Mouse (Mus musculus): ENCODE data around the gene Dgki. TPM values are rescaled to one million over a fixed set of nuclear protein-coding genes. Genes with fewer than 3 reads are reported as not detected.

Gene Dgki
- total and polyA plus RNA-seq, 3 experiments: not detected

DNA sequence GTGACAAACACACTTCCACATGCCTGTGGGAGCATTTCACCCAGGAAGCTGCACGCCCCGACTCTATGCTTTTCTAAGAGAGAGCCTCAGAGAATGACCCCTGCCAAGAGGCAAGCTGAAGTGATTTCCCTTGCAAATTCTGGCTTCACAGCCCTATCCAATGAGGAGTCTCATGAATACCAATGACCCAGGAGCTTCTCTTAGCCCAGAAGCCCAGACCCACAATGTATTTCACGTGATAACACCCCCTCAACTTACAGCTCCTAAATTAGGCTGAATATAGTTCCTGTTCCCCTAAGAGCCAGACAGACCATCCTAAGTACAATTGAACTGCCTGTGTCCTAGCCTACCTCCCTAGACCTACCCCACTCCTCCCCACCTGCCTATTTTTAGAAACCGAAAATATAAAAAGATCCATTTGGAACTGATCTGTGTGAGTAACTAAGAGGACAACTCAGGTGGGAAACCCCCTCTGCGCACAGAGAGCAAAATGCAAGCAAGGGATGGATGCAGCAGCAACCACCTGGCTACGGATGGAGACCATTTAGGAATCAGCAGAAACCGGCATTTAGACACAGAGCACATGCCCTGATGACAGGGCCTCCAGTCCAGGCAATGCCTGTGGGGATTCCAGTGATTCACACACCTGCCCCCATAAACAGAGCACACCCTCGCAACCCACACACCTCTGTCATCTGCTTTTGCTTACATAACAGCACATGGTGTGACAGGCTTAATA, 2.1 kb downstream of the Dgki start:
- Histone ChIP-seq H3K27me3 (ENCODE audit: control insufficient read depth in 1 of 2, insufficient read depth in 2 of 2, low read length in 2 of 2) (no peaks in the 10 kb centered on the region), H3K4me3 (ENCODE audit: control insufficient read depth in 1 of 2, insufficient read depth in 1 of 2, low read depth in 2 of 2, low read length in 2 of 2) (no peak overlapping the region), H3K9ac (ENCODE audit: control insufficient read depth, low read depth, low read length, poor library complexity, severe bottlenecking) (no peak overlapping the region), H3K9me3 (replicated peaks; ENCODE audit: insufficient read depth, low read length) (no peaks in the 10 kb centered on the region), H3K36me3 (ENCODE audit: control insufficient read depth in 1 of 2, insufficient read depth in 2 of 2, low read length in 2 of 2) (no peaks in the 10 kb centered on the region), H3K4me1 (ENCODE audit: control insufficient read depth in 1 of 2, insufficient read depth in 2 of 2, low read length in 2 of 2) (no peaks in the 10 kb centered on the region), H3K79me2 (ENCODE audit: control insufficient read depth, insufficient read depth, low read length, poor library complexity) (no peaks in the 10 kb centered on the region), H3K27ac (ENCODE audit: control insufficient read depth, low read depth, low read length) (no peak overlapping the region)
- TF ChIP-seq TBP (IDR thresholded peaks at IDR 0.05; ENCODE audit: low read depth, low read length) (no peak), POLR2A (IDR thresholded peaks at IDR 0.05; ENCODE audit: control insufficient read depth in 1 of 2, insufficient read depth in 1 of 2, low read depth in 1 of 2, low read length in 2 of 2, poor library complexity in 1 of 2) (no peak), HCFC1 (IDR thresholded peaks at IDR 0.05; ENCODE audit: low read depth, low read length) (no peak), BHLHE40 (IDR thresholded peaks at IDR 0.05; ENCODE audit: borderline replicate concordance, low read depth, low read length) (no peak), ZKSCAN1 (IDR thresholded peaks at IDR 0.05; ENCODE audit: low read depth, low read length) (no peak), CTCF (IDR thresholded peaks at IDR 0.05 in 2 of 3, conservative IDR thresholded peaks at IDR 0.05 in 1 of 3; ENCODE audit: control insufficient read depth in 1 of 3, insufficient read depth in 1 of 3, low read depth in 2 of 3, low read length in 3 of 3, poor library complexity in 1 of 3, severe bottlenecking in 1 of 3) (no peak), ELF1 (IDR thresholded peaks at IDR 0.05; ENCODE audit: low read depth, low read length) (no peak), ZC3H11A (IDR thresholded peaks at IDR 0.05; ENCODE audit: low read depth, low read length) (no peak)
- no peak for DNase-seq (ENCODE audit: low read depth, low spot score)

DNA sequence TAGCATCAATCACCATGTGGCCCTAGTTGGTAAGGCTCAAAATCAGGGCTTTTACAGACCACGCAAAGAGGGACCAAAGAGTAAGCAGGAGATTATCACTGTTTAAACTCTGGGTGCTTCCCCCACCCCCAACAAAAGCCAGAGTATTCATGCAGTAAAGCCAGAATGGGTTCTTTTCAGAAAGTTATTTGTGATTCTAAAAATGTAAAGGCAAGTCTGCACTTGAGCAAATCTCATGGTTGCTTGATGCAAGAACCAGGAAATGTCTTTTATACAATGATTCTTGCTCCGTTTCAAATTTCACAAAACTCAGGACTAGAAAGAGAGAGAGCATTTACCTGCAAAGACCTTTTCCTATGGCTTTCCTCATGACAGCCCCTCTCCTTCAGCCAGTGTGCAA, 7.9 kb downstream of the Dgki start:
- no peaks in the 10 kb centered on the region for H3K27me3 ChIP-seq (ENCODE audit: control insufficient read depth in 1 of 2, insufficient read depth in 2 of 2, low read length in 2 of 2)
- H3K36me3 ChIP-seq (ENCODE audit: control insufficient read depth in 1 of 2, insufficient read depth in 2 of 2, low read length in 2 of 2): no peaks in the 10 kb centered on the region
- H3K4me1 ChIP-seq (ENCODE audit: control insufficient read depth in 1 of 2, insufficient read depth in 2 of 2, low read length in 2 of 2): no peaks in the 10 kb centered on the region
- no peak overlapping the region for H3K9ac ChIP-seq (ENCODE audit: control insufficient read depth, low read depth, low read length, poor library complexity, severe bottlenecking)
- no peak overlapping the region for H3K27ac ChIP-seq (ENCODE audit: control insufficient read depth, low read depth, low read length)
- no peaks in the 10 kb centered on the region for H3K79me2 ChIP-seq (ENCODE audit: control insufficient read depth, insufficient read depth, low read length, poor library complexity)
- H3K4me3 ChIP-seq (ENCODE audit: control insufficient read depth in 1 of 2, insufficient read depth in 1 of 2, low read depth in 2 of 2, low read length in 2 of 2): no peak overlapping the region
- no peak for DNase-seq (ENCODE audit: low read depth, low spot score)
- TF ChIP-seq POLR2AphosphoS2 (IDR thresholded peaks at IDR 0.05; ENCODE audit: low read length) (no peak), MEF2A (IDR thresholded peaks at IDR 0.05; ENCODE audit: extremely low read depth, insufficient replicate concordance, low read depth, low read length, poor library complexity, severe bottlenecking) (no peak), CHD1 (IDR thresholded peaks at IDR 0.05; ENCODE audit: low read depth, low read length) (no peak), ZNF384 (IDR thresholded peaks at IDR 0.05; ENCODE audit: low read depth, low read length) (no peak), ELF1 (IDR thresholded peaks at IDR 0.05; ENCODE audit: low read depth, low read length) (no peak), MYB (IDR thresholded peaks at IDR 0.05; ENCODE audit: low read depth, low read length) (no peak), USF1 (IDR thresholded peaks at IDR 0.05; ENCODE audit: low read depth, low read length) (no peak), RCOR1 (IDR thresholded peaks at IDR 0.05; ENCODE audit: low read depth, low read length) (no peak), MAZ (IDR thresholded peaks at IDR 0.05; ENCODE audit: low read depth, low read length) (no peak), SIN3A (IDR thresholded peaks at IDR 0.05; ENCODE audit: low read length) (no peak), KAT2A (conservative IDR thresholded peaks at IDR 0.05; ENCODE audit: low read depth, low read length) (no peak), MYC (IDR thresholded peaks at IDR 0.05; ENCODE audit: low read depth, low read length) (no peak), TAL1 (IDR thresholded peaks at IDR 0.05; ENCODE audit: low read length) (no peak)
- H3K9me3 ChIP-seq (replicated peaks; ENCODE audit: insufficient read depth, low read length): no peaks in the 10 kb centered on the region
